12 mouse cellular contexts compared by ENCODE assay signal in genomic region chr12:102652420-102652819, GRCm38 (mm10). TPM values are rescaled to one million over a fixed set of nuclear protein-coding genes. Genes with fewer than 3 reads are reported as not detected.
A peak's percentile ranks its signal among the peaks of the same experiment; 100 is the strongest.
DNase-seq lines count a peak whose midpoint lies in the region; ATAC-seq and TF ChIP-seq lines count a peak whose summit lies in the region.
"Had no signal": no experiment of that assay in that cellular context is flagged by ENCODE, and none has a peak within 500 bp of the region (broad histone marks: within the 10 kb centered on the region; RNA-seq: fewer than 3 reads in every experiment).

No protein-coding gene starts in this region.

- intact Hi-C loops in heart, postnatal 10 days (cut with DNase I): no loop called here
- intact Hi-C loops in left cerebral cortex, postnatal 25 days (cut with DNase I): loop anchor here (2.0 kb wide), 2 partner anchors 44 to 52 kb away; partner anchors contain the start of gene Itpk1

- H3K27ac ChIP-seq in heart, embryonic 15.5 days: no peak overlapping the region
- H3K27ac ChIP-seq in small intestine, adult 2 months (ENCODE audit: insufficient read depth, low read depth, low read length): peak overlapping the region; percentile 31; the same call in 1 of the 2 replicates
- no peak overlapping the region for H3K27ac ChIP-seq in hindbrain, embryonic 10.5 days

- H3K4me1 ChIP-seq in heart, embryonic 15.5 days (replicated peaks): peaks cover 47% of the 10 kb centered on the region
- peaks cover 39% of the 10 kb centered on the region for H3K4me1 ChIP-seq in small intestine, adult 2 months (ENCODE audit: control insufficient read depth, insufficient read depth, insufficient read length, low read length)
- peaks cover 70% of the 10 kb centered on the region for H3K4me1 ChIP-seq in hindbrain, embryonic 10.5 days (replicated peaks)

- H3K9ac ChIP-seq in heart, embryonic 15.5 days: no peak overlapping the region

- ATAC-seq in heart, embryonic 15.5 days (replicated peaks; ENCODE audit: insufficient number of reproducible peaks, insufficient read depth, low FRiP score, low read depth): peak; percentile 6; the same call in 1 of the 2 replicates
- peak; percentile 62 for ATAC-seq in common myeloid progenitor, adult 5-6 weeks (replicated peaks; ENCODE audit: low read depth, poor library complexity, severe bottlenecking)

- no peak for TF ChIP-seq CTCF in small intestine, adult 2 months (IDR thresholded peaks at IDR 0.05; ENCODE audit: extremely low read depth, insufficient read length, insufficient replicate concordance, low read depth, low read length)

- 18% methylated on average over 8 of the region's 8 CpGs for WGBS in heart, embryonic 15.5 days
- WGBS in small intestine, adult 2 months: 47% methylated on average over 8 of the region's 8 CpGs
- WGBS in hindbrain, embryonic 10.5 days: 77% methylated on average over 8 of the region's 8 CpGs

- no peaks in the 10 kb centered on the region for H3K36me3 ChIP-seq in heart, embryonic 15.5 days
- H3K36me3 ChIP-seq in small intestine, adult 2 months (ENCODE audit: control insufficient read depth, insufficient read depth, low read length): peaks cover 19% of the 10 kb centered on the region
- no peaks in the 10 kb centered on the region for H3K36me3 ChIP-seq in hindbrain, embryonic 10.5 days
- H3K36me3 ChIP-seq: G1E had no signal

- no peaks in the 10 kb centered on the region for H3K9me3 ChIP-seq in heart, embryonic 15.5 days (replicated peaks)
- no peaks in the 10 kb centered on the region for H3K9me3 ChIP-seq in hindbrain, embryonic 10.5 days
- H3K9me3 ChIP-seq: G1E had no signal

- no peak overlapping the region for H3K4me3 ChIP-seq in heart, embryonic 15.5 days
- no peak overlapping the region for H3K4me3 ChIP-seq in small intestine, adult 2 months (ENCODE audit: low read depth, low read length)
- no peak overlapping the region for H3K4me3 ChIP-seq in hindbrain, embryonic 10.5 days

- no peak for TF ChIP-seq POLR2A in small intestine, adult 2 months (IDR thresholded peaks at IDR 0.05; ENCODE audit: low read depth, low read length)

- DNase-seq in heart, postnatal 10 days: no peak
- DNase-seq in CD8-positive naive resting alpha-beta T cell, adult 2 months (ENCODE audit: low read depth in 2 of 2, low spot score in 2 of 2): peak; percentile 59 to 69
- no peak for DNase-seq in hindbrain, embryonic 10.5 days (ENCODE audit: low spot score)
- DNase-seq in right cerebral cortex, adult 18-20 months: no peak
- DNase-seq in left cerebral cortex, postnatal 25 days (ENCODE audit: low spot score in 2 of 2): no peak
- DNase-seq: adrenal gland, postnatal 10 days; kidney, postnatal 10 days; right cerebral cortex, postnatal 14 days had no signal

- no peaks in the 10 kb centered on the region for H3K27me3 ChIP-seq in heart, embryonic 15.5 days
- no peaks in the 10 kb centered on the region for H3K27me3 ChIP-seq in small intestine, adult 2 months (ENCODE audit: control insufficient read depth, insufficient read depth, low read length)
- no peaks in the 10 kb centered on the region for H3K27me3 ChIP-seq in hindbrain, embryonic 10.5 days (ENCODE audit: insufficient read depth, poor library complexity, severe bottlenecking)

- H3K4me2 ChIP-seq in heart, embryonic 15.5 days: peak overlapping the region; percentile 27; the same call in 1 of the 2 replicates

RNA-seq across cellular contexts. Expression of gene Itpk1, which starts 52.3 kb away (rescaled TPM):
- polyA plus RNA-seq in heart, embryonic 15.5 days (2015; fragmentation: Nextera tagmentation; extraction: Ambion mirVana): 4.8 and 9.2 TPM in 2 replicates
- total RNA-seq in heart, postnatal 10 days (2021): 10 to 100 TPM in 1 of 2 experiments, 1 to 10 TPM in 1; 9.6 to 11.2 TPM
- 9.4 and 12.0 TPM in 2 replicates for total RNA-seq in common myeloid progenitor, adult 5-6 weeks (2017)
- polyA plus RNA-seq in small intestine, adult 2 months (2012; rRNA removed): 104 and 324 TPM in 2 replicates
- 20.5 and 29.2 TPM in 2 replicates for polyA plus RNA-seq in hindbrain, embryonic 10.5 days (2016; fragmentation: Nextera tagmentation; extraction: Ambion mirVana)
- 10 to 100 TPM; 63.9 to 70.2 TPM for total RNA-seq in left cerebral cortex, postnatal 25 days (2021)

Comparison
In these comparisons a context has a peak if more than half of its experiments do, and no peak if none do; other contexts are left out.
1. DNase-seq: peak in CD8-positive naive resting alpha-beta T cell, adult 2 months (2 of 2); none in heart, postnatal 10 days (0 of 2), hindbrain, embryonic 10.5 days (single experiment), right cerebral cortex, adult 18-20 months (single experiment) and left cerebral cortex, postnatal 25 days (0 of 2).